Mouse (Mus musculus): Measurements from ENCODE around the gene Spg20.

DNA sequence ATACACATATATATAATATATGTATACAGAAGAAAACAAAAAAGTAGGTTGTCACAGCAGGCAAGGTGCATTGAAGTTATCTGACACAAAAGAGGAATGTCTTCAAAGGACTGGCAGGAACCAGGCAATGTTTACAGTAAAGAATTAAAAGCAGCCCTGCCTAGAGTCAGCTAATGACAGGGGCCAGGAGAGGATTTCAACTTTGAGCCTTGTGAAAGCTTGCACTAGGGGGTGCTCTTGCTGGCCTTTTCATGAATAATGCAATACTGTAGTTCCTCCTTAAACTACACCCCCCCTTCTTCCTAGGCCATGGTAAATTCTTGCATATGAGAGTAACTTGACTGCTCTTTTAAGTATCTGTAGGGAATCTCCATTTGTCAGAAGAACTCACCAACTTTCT is 10.8 kb upstream of the Spg20 start:
- TF ChIP-seq POLR2A (IDR thresholded peaks at IDR 0.05; ENCODE audit: insufficient read length, low read depth) (no peak), TCF3 (IDR thresholded peaks at IDR 0.05; ENCODE audit: insufficient read length, low read depth) (no peak), MAX (IDR thresholded peaks at IDR 0.05; ENCODE audit: low read depth) (no peak), POLR2AphosphoS2 (IDR thresholded peaks at IDR 0.05; ENCODE audit: insufficient read length, low read depth) (no peak), TCF12 (IDR thresholded peaks at IDR 0.05; ENCODE audit: insufficient read depth, poor library complexity, severe bottlenecking) (no peak), CEBPB (IDR thresholded peaks at IDR 0.05; ENCODE audit: insufficient read depth, poor library complexity, severe bottlenecking) (no peak), USF1 (IDR thresholded peaks at IDR 0.05; ENCODE audit: low read depth) (no peak), REST (IDR thresholded peaks at IDR 0.05; ENCODE audit: insufficient read depth, insufficient read length) (no peak), MYOD1 (IDR thresholded peaks at IDR 0.05; ENCODE audit: control insufficient read depth in 1 of 3, insufficient read length in 2 of 3, low read depth in 2 of 3) (no peak), MYOG (IDR thresholded peaks at IDR 0.05; ENCODE audit: control insufficient read depth in 1 of 3, insufficient read depth in 1 of 3, insufficient read length in 2 of 3, low read depth in 2 of 3) (no peak)

All from myocyte (in vitro differentiated cells).